Mouse (Mus musculus) brain, embryonic 14.5 days (tissue): Measurements from ENCODE around the gene Crtac1.

ENCODE experiments used
- CTCF ChIP-seq: fragments of 200-500 bp; IDR thresholded peaks from 2 replicates; pipeline ENCODE4 v1.5.1; 2012; ENCODE audit warnings: inconsistent platforms, mild to moderate bottlenecking, moderate library complexity, borderline replicate concordance; ENCODE audit not compliant: insufficient read depth, insufficient read length; ENCODE audit errors: extremely low read depth
- POLR2A ChIP-seq: fragments of 200-500 bp; IDR thresholded peaks from 2 replicates; pipeline ENCODE4 v1.6.1; 2012; ENCODE audit warnings: mild to moderate bottlenecking, inconsistent platforms, borderline replicate concordance; ENCODE audit not compliant: poor library complexity, insufficient read depth, insufficient read length, severe bottlenecking; ENCODE audit errors: extremely low read depth

DNA sequence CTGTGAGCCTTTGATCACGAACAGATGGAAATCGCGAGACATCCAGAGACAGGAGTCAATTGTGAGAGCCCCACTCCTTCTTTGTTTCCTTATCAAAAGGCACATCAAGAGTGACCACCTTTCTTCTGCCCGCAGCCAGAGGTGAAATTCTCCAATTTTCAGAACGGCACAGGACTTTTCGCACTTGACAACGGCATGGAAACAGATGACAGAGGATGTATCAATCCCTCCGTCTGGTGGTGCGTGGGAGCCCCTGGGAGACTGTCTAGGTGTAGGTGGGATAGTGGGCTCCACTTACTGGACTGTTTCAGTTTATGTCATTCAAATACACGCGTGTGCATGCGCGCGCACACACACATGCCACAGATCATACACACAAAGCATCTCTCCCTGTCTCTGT, 42.0 kb downstream of the Crtac1 start:
- TF ChIP-seq CTCF (no peak), POLR2A (no peak)
